Mouse (Mus musculus) intestine, embryonic 14.5 days (tissue): Measurements from ENCODE around the gene Pde7b. TPM values are rescaled to one million over a fixed set of nuclear protein-coding genes. Genes with fewer than 3 reads are reported as not detected.

Experiments
- ATAC-seq: fragments of 200-750 bp; cut with Nextera tagmentation; replicated peaks from 2 replicates; pipeline ENCODE4 v1.8.0; 2017; ENCODE audit warnings: low read depth, moderate number of reproducible peaks, moderate TSS enrichment, moderate library complexity; ENCODE audit not compliant: low FRiP score, low TSS enrichment
- DNase-seq: peaks from one replicate; pipeline ENCODE4 v3.0.0-alpha.2; 2018; ENCODE audit warnings: low spot score
- H3K27ac ChIP-seq: fragments of 300-500 bp; sonication (generic); 2 replicates; pipeline ENCODE4 v1.5.1; 2014; ENCODE audit warnings: low read depth, mild to moderate bottlenecking, control low read depth
- H3K27me3 ChIP-seq: fragments of 300-500 bp; sonication (generic); replicated peaks from 2 replicates; pipeline ENCODE4 v1.6.1; 2014; ENCODE audit warnings: low read length, control low read depth; ENCODE audit not compliant: control insufficient read depth, insufficient read depth
- H3K36me3 ChIP-seq: fragments of 300-500 bp; sonication (generic); 2 replicates; pipeline ENCODE4 v1.6.1; 2014; ENCODE audit warnings: low read length, control low read depth; ENCODE audit not compliant: control insufficient read depth, insufficient read depth
- H3K4me1 ChIP-seq: fragments of 300-500 bp; sonication (generic); replicated peaks from 2 replicates; pipeline ENCODE4 v1.6.1; 2014; ENCODE audit warnings: low read length, control low read depth, mixed read lengths; ENCODE audit not compliant: control insufficient read depth, insufficient read depth
- H3K4me2 ChIP-seq: fragments of 300-500 bp; sonication (generic); 2 replicates; pipeline ENCODE4 v1.6.1; 2014; ENCODE audit warnings: low read length
- H3K4me3 ChIP-seq: fragments of 300-500 bp; sonication (generic); 2 replicates; pipeline ENCODE4 v1.5.1; 2014; ENCODE audit warnings: low read depth, low read length, control low read depth, mixed read lengths
- H3K9ac ChIP-seq: fragments of 300-500 bp; sonication (generic); 2 replicates; pipeline ENCODE4 v1.6.1; 2014; ENCODE audit warnings: mild to moderate bottlenecking, low read length
- H3K9me3 ChIP-seq: fragments of 300-500 bp; sonication (generic); 2 replicates; pipeline ENCODE4 v1.6.1; 2016; ENCODE audit warnings: low read length, control low read depth; ENCODE audit not compliant: control insufficient read depth
- WGBS: fragments of 180-500 bp; shearing (Covaris S2); extraction: QIAGEN DNeasy Blood & Tissue Kit; methylation state at CpG from one replicate; pipeline ENCODE4 v1.1.7; 2014; 5-methylcytosine and 5-hydroxymethylcytosine counted together
- polyA plus RNA-seq: library from polyadenylated mRNA; unstranded; fragments of >200 nt; fragmentation: Nextera tagmentation; extraction: Ambion mirVana; gene quantifications from 2 replicates; pipeline ENCODE4 v1.2.1, GENCODE M21; 2014

Pde7b gene
- 2.8 TPM in 2 replicates for polyA plus RNA-seq

DNA sequence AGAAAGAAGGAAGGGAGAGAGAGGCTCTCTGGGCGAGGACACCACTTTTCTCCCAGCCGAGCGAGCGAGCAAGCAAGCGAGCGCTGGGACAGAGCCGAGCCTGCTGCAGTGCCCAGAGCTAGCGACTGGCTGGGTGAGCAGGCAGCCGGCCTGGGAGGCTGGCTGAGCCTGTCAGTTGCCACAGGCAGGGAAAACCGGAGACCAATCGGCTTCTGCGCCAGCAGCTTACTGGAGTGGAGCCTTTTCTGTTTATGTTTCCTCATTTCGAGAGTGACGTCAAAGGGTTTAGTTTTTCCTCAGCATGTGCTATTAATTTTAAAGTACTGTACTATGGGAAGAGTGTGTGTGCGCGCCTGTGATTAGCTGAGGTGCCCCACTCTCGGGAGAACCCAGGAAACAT lies at the start of gene Pde7b:
TSS of gene Pde7b (minus strand) at position 173 of the 400 bp plus-strand sequence.
- Histone ChIP-seq H3K4me1 (peaks cover 15% of the 10 kb centered on the region; the same call in 1 of the 2 replicates), H3K9me3 (no peaks in the 10 kb centered on the region), H3K27ac (peak within 1 kb of the TSS; percentile 12), H3K9ac (peak within 1 kb of the TSS; percentile 41), H3K36me3 (no peaks in the 10 kb centered on the region), H3K4me2 (peak within 1 kb of the TSS; percentile 55), H3K27me3 (no peaks in the 10 kb centered on the region), H3K4me3 (peak within 1 kb of the TSS; percentile 39)
- WGBS = 6% methylated on average over 17 of the region's 17 CpGs
- ATAC-seq = peak; percentile 87
- DNase-seq = peak; percentile 79

- no peak for DNase-seq
- WGBS = 68% methylated on average over 4 of the region's 4 CpGs
- Histone ChIP-seq H3K9ac (no peak overlapping the region), H3K4me1 (no peaks in the 10 kb centered on the region), H3K4me3 (no peak overlapping the region), H3K27ac (no peak overlapping the region), H3K9me3 (no peaks in the 10 kb centered on the region), H3K27me3 (no peaks in the 10 kb centered on the region), H3K36me3 (no peaks in the 10 kb centered on the region), H3K4me2 (no peak overlapping the region)
- no peak for ATAC-seq
Observed at GRCm38 (mm10) chr10:20772056-20772455, 47.2 kb upstream of the Pde7b start.

DNA sequence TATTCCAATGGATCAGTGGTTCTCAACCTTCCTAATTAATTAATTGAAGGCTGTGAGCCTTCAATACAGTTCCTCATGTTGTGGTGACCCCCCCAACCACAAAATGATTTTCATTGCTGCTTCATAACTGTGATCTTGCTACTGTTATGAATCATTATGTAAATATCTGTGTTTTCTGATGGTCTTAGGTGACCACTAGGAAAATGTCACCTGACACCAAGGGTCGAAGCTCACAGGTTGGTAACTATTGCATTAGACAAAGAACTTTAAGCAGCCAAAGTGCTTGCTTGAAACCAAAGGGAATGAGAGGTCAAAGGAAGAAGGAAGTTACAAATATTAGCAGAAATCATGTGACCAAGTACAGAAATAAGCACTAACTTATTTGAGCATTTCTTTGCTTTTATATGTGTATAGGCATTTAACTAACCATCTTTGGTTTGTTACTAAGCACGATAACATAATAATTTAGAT lies 45.6 kb upstream of the Pde7b start:
- ATAC-seq (no peak), DNase-seq (no peak)
- WGBS = 84% methylated on average over 2 of the region's 2 CpGs
- Histone ChIP-seq H3K27me3 (no peaks in the 10 kb centered on the region), H3K36me3 (no peaks in the 10 kb centered on the region), H3K4me2 (no peak overlapping the region), H3K9me3 (no peaks in the 10 kb centered on the region), H3K27ac (no peak overlapping the region), H3K4me1 (no peaks in the 10 kb centered on the region), H3K4me3 (no peak overlapping the region), H3K9ac (no peak overlapping the region)

DNA sequence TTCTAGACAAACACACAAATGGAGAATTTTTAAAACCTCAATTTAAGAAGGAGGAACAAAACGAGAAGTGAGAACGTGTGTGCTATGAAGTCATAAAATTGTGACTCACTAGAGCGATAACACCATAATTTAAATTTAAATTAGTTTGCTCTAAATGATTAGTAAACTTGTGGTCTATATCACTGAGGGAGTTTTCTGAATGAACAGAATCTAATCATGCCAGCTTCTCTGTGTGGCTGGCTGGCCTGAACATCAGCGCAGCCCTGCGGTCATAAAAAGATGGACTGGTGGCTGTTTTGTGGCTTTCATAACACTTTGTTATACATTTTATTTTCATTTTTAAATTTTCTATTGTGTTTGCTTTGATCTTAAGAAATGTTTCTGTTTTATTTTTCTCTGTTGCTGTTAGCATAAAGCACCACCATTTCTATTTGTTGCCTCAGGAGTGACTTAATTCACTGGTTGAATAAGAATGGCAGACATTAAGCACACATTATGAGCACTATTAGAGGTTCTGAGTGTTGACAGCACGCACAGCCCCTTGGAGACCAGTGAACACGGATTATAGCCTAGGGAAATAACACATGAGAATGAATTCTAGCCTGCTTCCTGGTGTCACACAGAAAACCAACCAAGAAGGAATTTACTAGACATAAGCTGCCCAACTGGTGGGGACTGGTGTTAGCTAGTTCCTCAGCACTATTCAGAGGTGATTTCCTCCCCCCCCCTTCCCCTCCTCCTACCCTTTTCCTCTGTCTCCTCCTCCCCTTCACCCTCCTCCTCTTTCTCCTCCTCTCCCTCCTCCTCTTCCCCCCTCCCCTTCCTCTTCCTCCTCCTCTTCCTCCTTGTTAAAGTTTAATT lies 44.9 kb upstream of the Pde7b start:
- ATAC-seq (no peak), DNase-seq (no peak)
- Histone ChIP-seq H3K36me3 (no peaks in the 10 kb centered on the region), H3K9me3 (no peaks in the 10 kb centered on the region), H3K9ac (no peak overlapping the region), H3K4me2 (no peak overlapping the region), H3K4me3 (no peak overlapping the region), H3K27me3 (no peaks in the 10 kb centered on the region), H3K27ac (no peak overlapping the region), H3K4me1 (no peaks in the 10 kb centered on the region)
- WGBS = 83% methylated on average over 7 of the region's 7 CpGs

DNA sequence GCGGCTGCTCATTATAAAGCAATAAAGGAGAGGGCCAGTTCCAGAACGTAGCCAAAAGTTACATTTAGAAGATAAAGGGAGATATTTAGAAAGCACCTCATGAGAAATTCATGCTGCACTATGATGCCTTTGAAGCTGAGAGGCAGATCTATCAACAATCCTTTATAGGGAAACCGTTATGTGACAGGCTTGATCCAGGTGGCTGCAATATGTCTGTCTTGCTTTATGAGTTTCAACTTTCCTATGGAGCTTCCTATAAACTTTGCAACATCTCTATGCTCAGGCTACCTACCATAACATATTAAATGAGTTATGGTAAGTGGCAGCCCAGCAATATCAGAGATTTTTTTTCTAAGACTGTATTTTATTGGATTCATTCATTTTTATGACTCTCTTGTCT lies 39.5 kb upstream of the Pde7b start:
- H3K27ac ChIP-seq = no peak overlapping the region
- H3K4me3 ChIP-seq = no peak overlapping the region
- DNase-seq = no peak
- no peaks in the 10 kb centered on the region for H3K27me3 ChIP-seq
- no peak for ATAC-seq
- H3K4me2 ChIP-seq = no peak overlapping the region
- H3K9ac ChIP-seq = no peak overlapping the region
- no peaks in the 10 kb centered on the region for H3K36me3 ChIP-seq
- WGBS = 59% methylated on average over 3 of the region's 3 CpGs
- H3K4me1 ChIP-seq = no peaks in the 10 kb centered on the region
- H3K9me3 ChIP-seq = no peaks in the 10 kb centered on the region

- Histone ChIP-seq H3K4me3 (no peak overlapping the region), H3K36me3 (no peaks in the 10 kb centered on the region), H3K9me3 (no peaks in the 10 kb centered on the region), H3K9ac (no peak overlapping the region), H3K4me1 (no peaks in the 10 kb centered on the region), H3K27me3 (no peaks in the 10 kb centered on the region), H3K27ac (no peak overlapping the region), H3K4me2 (no peak overlapping the region)
- no peak for DNase-seq
- no peak for ATAC-seq
- 83% methylated on average over 1 of the region's 1 CpGs for WGBS
Observed at GRCm38 (mm10) chr10:20758939-20759338, 34.1 kb upstream of the Pde7b start.

DNA sequence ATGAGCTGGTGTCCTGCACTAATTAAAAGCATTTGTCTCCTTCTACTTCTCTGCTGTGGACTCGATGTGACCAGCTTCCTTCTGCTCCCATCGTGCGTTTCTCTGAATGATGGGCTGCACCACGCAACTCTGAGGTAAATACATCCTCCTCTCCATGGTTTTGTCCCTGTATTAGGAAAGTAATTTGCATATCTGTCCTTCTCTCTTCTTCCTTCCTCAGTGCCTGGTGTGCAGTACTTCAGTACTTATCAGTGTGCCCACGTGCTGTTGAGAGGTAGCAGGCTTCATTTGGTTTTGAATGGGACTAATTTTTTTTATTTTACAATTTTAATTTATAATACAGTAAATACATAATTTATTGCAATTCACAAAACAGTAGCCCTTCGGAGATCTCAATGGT lies 33.4 kb upstream of the Pde7b start:
- Histone ChIP-seq H3K27ac (no peak overlapping the region), H3K4me1 (no peaks in the 10 kb centered on the region), H3K36me3 (no peaks in the 10 kb centered on the region), H3K4me2 (no peak overlapping the region), H3K9me3 (no peaks in the 10 kb centered on the region), H3K4me3 (no peak overlapping the region), H3K9ac (no peak overlapping the region), H3K27me3 (no peaks in the 10 kb centered on the region)
- WGBS = 84% methylated on average over 6 of the region's 6 CpGs
- no peak for ATAC-seq
- no peak for DNase-seq

DNA sequence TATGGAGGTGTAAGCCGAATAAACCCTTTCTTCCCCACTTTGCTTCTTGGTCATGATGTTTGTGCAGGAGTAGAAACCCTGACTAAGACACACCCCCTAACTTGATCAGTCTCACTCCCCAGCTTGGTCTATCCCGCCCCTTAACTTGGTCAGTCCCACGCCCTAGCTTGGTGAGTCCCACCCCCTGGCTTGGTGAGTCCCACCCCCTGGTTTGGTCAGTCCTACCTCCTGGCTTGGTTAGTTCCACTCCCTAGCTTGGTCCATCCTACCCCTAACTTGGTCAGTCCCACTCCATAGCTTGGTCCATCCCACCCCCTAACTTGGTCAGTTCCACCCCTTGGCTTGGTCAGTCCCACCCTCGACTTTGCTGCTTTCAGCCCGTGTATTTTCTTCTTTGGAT lies 31.3 kb upstream of the Pde7b start:
- WGBS = 85% methylated on average over 5 of the region's 5 CpGs
- no peak for ATAC-seq
- no peaks in the 10 kb centered on the region for H3K9me3 ChIP-seq

DNA sequence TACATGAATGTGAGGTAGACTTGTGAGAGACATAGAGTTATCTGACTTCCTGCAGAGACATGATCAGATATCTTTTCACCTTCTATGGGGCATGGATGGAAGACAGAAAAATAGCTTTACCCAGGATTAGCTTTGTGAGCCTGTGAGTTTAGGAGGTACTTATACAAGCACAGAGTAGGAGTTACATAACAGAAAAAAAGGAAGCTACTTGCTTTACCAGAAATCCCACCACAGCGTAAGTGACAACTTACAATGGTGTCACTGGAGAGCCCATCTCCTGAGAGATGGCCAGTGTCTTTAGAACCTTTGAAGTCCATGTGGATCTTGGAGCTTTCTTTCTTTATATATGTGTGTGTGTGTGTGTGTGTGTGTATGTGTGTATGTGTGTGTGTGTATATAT lies 28.0 kb upstream of the Pde7b start:
- 97% methylated on average over 1 of the region's 1 CpGs for WGBS
- H3K27me3 ChIP-seq = no peaks in the 10 kb centered on the region
- H3K9ac ChIP-seq = no peak overlapping the region
- no peak overlapping the region for H3K27ac ChIP-seq
- H3K36me3 ChIP-seq = no peaks in the 10 kb centered on the region
- DNase-seq (no peak), ATAC-seq (no peak)
- H3K9me3 ChIP-seq = no peaks in the 10 kb centered on the region
- H3K4me1 ChIP-seq = no peaks in the 10 kb centered on the region
- H3K4me2 ChIP-seq = no peak overlapping the region
- H3K4me3 ChIP-seq = no peak overlapping the region

More for the DNA sequence above, 31.3 kb upstream of the Pde7b start:
- Histone ChIP-seq H3K4me2 (no peak overlapping the region), H3K9ac (no peak overlapping the region), H3K4me3 (no peak overlapping the region), H3K4me1 (no peaks in the 10 kb centered on the region), H3K36me3 (no peaks in the 10 kb centered on the region), H3K27me3 (no peaks in the 10 kb centered on the region), H3K27ac (no peak overlapping the region)
- no peak for DNase-seq
